Mouse (Mus musculus) heart, adult 2 months (tissue): ENCODE data around the gene Fam20b. TPM values are rescaled to one million over a fixed set of nuclear protein-coding genes. Genes with fewer than 3 reads are reported as not detected.

Source experiments
- DNase-seq, 2 experiments: peaks; one replicate each; pipeline ENCODE4 v3.0.0; 2021
- H3K27ac ChIP-seq: fragments of 200-600 bp; 2 replicates; pipeline ENCODE4 v1.8.1; 2022
- H3K27me3 ChIP-seq: fragments of 200-500 bp; 2 replicates; pipeline ENCODE4 v1.6.1; 2012; ENCODE audit warnings: mild to moderate bottlenecking, low read length, inconsistent platforms, mixed read lengths; ENCODE audit not compliant: control insufficient read depth, insufficient read depth
- H3K36me3 ChIP-seq: fragments of 200-500 bp; 2 replicates; pipeline ENCODE4 v1.6.1; 2012; ENCODE audit warnings: low read length, inconsistent platforms; ENCODE audit not compliant: control insufficient read depth, insufficient read depth
- H3K4me1 ChIP-seq: fragments of 200-500 bp; 2 replicates; pipeline ENCODE4 v1.6.1; 2011; ENCODE audit warnings: low read length; ENCODE audit not compliant: control insufficient read depth, insufficient read depth
- H3K4me3 ChIP-seq: fragments of 200-600 bp; 2 replicates; pipeline ENCODE4 v1.8.1; 2022
- H3K79me2 ChIP-seq: fragments of 200-500 bp; replicated peaks from 2 replicates; pipeline ENCODE4 v1.6.1; 2012; ENCODE audit warnings: mild to moderate bottlenecking, inconsistent platforms, low read length, moderate library complexity, mixed read lengths; ENCODE audit not compliant: control insufficient read depth, insufficient read depth
- H3K9ac ChIP-seq: fragments of 200-500 bp; 2 replicates; pipeline ENCODE4 v1.6.1; 2012; ENCODE audit warnings: low read depth, mild to moderate bottlenecking, control low read depth, inconsistent platforms, low read length, mixed read lengths
- CTCF ChIP-seq: fragments of 200-600 bp; IDR thresholded peaks from 2 replicates; pipeline ENCODE4 v1.8.1; 2022; ENCODE audit warnings: antibody characterized with exemption, mild to moderate bottlenecking, moderate library complexity
- EP300 ChIP-seq: fragments of 200-500 bp; IDR thresholded peaks from 2 replicates; pipeline ENCODE4 v1.6.1; 2011; ENCODE audit warnings: low read depth, low read length, control low read depth; ENCODE audit not compliant: insufficient read depth
- POLR2A ChIP-seq: fragments of 200-500 bp; IDR thresholded peaks from 2 replicates; pipeline ENCODE4 v1.6.1; 2011; ENCODE audit warnings: mild to moderate bottlenecking, low read depth, low read length, control low read depth; ENCODE audit not compliant: insufficient read depth
- WGBS: fragments of 180-500 bp; shearing (Covaris S2); methylation state at CpG from one replicate; pipeline ENCODE4 v1.1.7; 2018; 5-methylcytosine and 5-hydroxymethylcytosine counted together
- intact Hi-C: fragments of 180-260 bp; cut with DNase I; formaldehyde crosslinking; loops from one replicate; pipeline ENCODE4 v1.15.1; 2025
- polyA plus RNA-seq: library from polyadenylated mRNA; depleted of rRNA; stranded (reverse); fragments of >200 nt; gene quantifications from 2 replicates; pipeline ENCODE4 v1.2.3, GENCODE M21; 2012
- total RNA-seq, 2 experiments: library from RNA; stranded (reverse); gene quantifications; 2 replicates each; pipeline ENCODE4 v1.2.3; 2021

Gene Fam20b
- total and polyA plus RNA-seq, 3 experiments, result 24.6 to 62.8 (median 53.5) TPM

GRCm38 (mm10) chr1:156679599-156679998 is 39.3 kb downstream of the Fam20b start:
- TF ChIP-seq EP300 (no peak), CTCF (no peak), POLR2A (no peak)
- intact Hi-C loops, result loop anchor here (5.0 kb wide), 1 partner anchor 142 kb away; no protein-coding TSS in a partner anchor
- Histone ChIP-seq H3K79me2 (no peaks in the 10 kb centered on the region), H3K36me3 (no peaks in the 10 kb centered on the region), H3K4me1 (no peaks in the 10 kb centered on the region), H3K27me3 (no peaks in the 10 kb centered on the region), H3K9ac (no peak overlapping the region), H3K27ac (no peak overlapping the region), H3K4me3 (no peak overlapping the region)
- no peak for DNase-seq
- 81% methylated on average over 9 of the region's 9 CpGs for WGBS

- Histone ChIP-seq H3K4me1 (0 out of 2 replicates have a peak, but pooled peaks cover 3% of the 10 kb centered on the region), H3K9ac (no peak overlapping the region), H3K4me3 (no peak overlapping the region), H3K27me3 (no peaks in the 10 kb centered on the region), H3K27ac (no peak overlapping the region), H3K79me2 (no peaks in the 10 kb centered on the region), H3K36me3 (no peaks in the 10 kb centered on the region)
- intact Hi-C loops, result loop anchor here (5.0 kb wide), 1 partner anchor 140 kb away; no protein-coding TSS in a partner anchor
- TF ChIP-seq EP300 (no peak), POLR2A (no peak), CTCF (no peak)
- no peak for DNase-seq
- WGBS, result 86% methylated on average over 3 of the region's 3 CpGs
Measured at GRCm38 (mm10) chr1:156677230-156677629, 41.7 kb downstream of the Fam20b start.

- Histone ChIP-seq H3K4me1 (0 out of 2 replicates have a peak, but pooled peaks cover 3% of the 10 kb centered on the region), H3K79me2 (no peaks in the 10 kb centered on the region), H3K27me3 (no peaks in the 10 kb centered on the region), H3K9ac (no peak overlapping the region), H3K36me3 (no peaks in the 10 kb centered on the region), H3K4me3 (no peak overlapping the region), H3K27ac (no peak overlapping the region)
- 54% methylated on average over 5 of the region's 5 CpGs for WGBS
- TF ChIP-seq CTCF, result no peak
- no peak for TF ChIP-seq POLR2A
- no peak for TF ChIP-seq EP300
- intact Hi-C loops, result loop anchor here (1.0 to 5.0 kb wide), 2 partner anchors 36 to 139 kb away; no protein-coding TSS in a partner anchor
- peak in 1 of 2 experiments; percentile 16 for DNase-seq
Measured at GRCm38 (mm10) chr1:156676596-156676995, 42.3 kb downstream of the Fam20b start.

- 26% methylated on average over 12 of the region's 12 CpGs for WGBS
- peak; percentile 96 for TF ChIP-seq CTCF
- TF ChIP-seq EP300, result peak; percentile 67; the same call in 1 of the 2 replicates
- TF ChIP-seq POLR2A, result no peak
Measured at GRCm38 (mm10) chr1:156676171-156676570, 42.7 kb downstream of the Fam20b start.

GRCm38 (mm10) chr1:156674195-156675000 is 44.5 kb downstream of the Fam20b start, which contains the start of gene Tor3a:
Gene Tor3a (minus strand): TSS chr1:156674356.
- TF ChIP-seq CTCF (no peak), POLR2A (peak; percentile 63)
- intact Hi-C loops, result no loop called here
- 4% methylated on average over 37 of the region's 37 CpGs for WGBS

More at GRCm38 (mm10) chr1:156676171-156676570, 42.7 kb downstream of the Fam20b start:
- peak; percentile 66 to 78 for DNase-seq
- H3K4me1 ChIP-seq, result 0 out of 2 replicates have a peak, but pooled peaks cover 3% of the 10 kb centered on the region
- H3K27me3 ChIP-seq, result no peaks in the 10 kb centered on the region
- no peak overlapping the region for H3K27ac ChIP-seq
- H3K79me2 ChIP-seq, result no peaks in the 10 kb centered on the region
- intact Hi-C loops, result loop anchor here (1.0 to 5.0 kb wide), 2 partner anchors 36 to 139 kb away; no protein-coding TSS in a partner anchor
- no peak overlapping the region for H3K9ac ChIP-seq
- no peaks in the 10 kb centered on the region for H3K36me3 ChIP-seq
- H3K4me3 ChIP-seq, result no peak overlapping the region

More at GRCm38 (mm10) chr1:156674195-156675000, 44.5 kb downstream of the Fam20b start, which contains the start of gene Tor3a:
- DNase-seq, result peak; percentile 89 to 93
- no peaks in the 10 kb centered on the region for H3K36me3 ChIP-seq
- H3K27ac ChIP-seq, result peak within 1 kb of the TSS; percentile 88
- no peaks in the 10 kb centered on the region for H3K79me2 ChIP-seq
- no peaks in the 10 kb centered on the region for H3K27me3 ChIP-seq
- H3K4me3 ChIP-seq, result peak within 1 kb of the TSS; percentile 74
- H3K9ac ChIP-seq, result peak within 1 kb of the TSS; percentile 77
- peaks cover 4% of the 10 kb centered on the region for H3K4me1 ChIP-seq
